Mouse (Mus musculus): ENCODE measurements around the gene Zmpste24.

GRCm38 (mm10) chr4:121010770-121011549 is 87.1 kb downstream of the Zmpste24 start:
- no peak for TF ChIP-seq GATA1 (IDR thresholded peaks at IDR 0.05; ENCODE audit: low read length)
- no peak for TF ChIP-seq TAL1 (IDR thresholded peaks at IDR 0.05; ENCODE audit: low read length)

Data from erythroblast, embryonic 14.5 days (primary cell).